Mouse (Mus musculus) thymus, postnatal 4 days (tissue): ENCODE data around the gene Krt83.
A peak's percentile ranks its signal among the peaks of the same experiment; 100 is the strongest.
"Not testable (repeated sequence)": the region's sequence is repeated elsewhere in the genome, so short reads cannot be mapped to it uniquely, and the experiment has no call there.

ENCODE experiments used
- DNase-seq: peaks from one replicate; pipeline ENCODE4 v3.0.0; 2021

Krt83 gene

DNA sequence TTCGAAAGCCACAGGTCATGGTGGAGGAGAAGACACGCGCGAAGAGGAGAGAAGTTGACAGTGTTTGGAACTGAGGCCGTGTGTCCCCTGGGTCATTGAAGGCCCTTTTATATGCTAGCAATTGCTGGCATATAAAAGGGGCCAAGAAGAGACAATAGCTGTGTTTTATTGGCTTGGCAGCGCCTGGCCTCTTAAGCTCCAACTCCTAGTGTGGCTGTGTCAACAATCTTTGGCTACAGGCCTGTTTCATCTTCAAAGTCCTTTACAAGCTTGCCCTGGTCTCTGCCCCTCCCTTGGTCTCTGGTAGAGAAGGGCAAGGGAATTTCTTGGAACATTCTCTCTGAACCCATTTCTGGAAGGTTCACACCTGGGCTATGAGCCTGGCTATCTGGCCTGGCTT, at the start of gene Krt83:
TSS of gene Krt83 (minus strand) at position 82 of the 400 bp plus-strand sequence.
- no peak for DNase-seq

DNA sequence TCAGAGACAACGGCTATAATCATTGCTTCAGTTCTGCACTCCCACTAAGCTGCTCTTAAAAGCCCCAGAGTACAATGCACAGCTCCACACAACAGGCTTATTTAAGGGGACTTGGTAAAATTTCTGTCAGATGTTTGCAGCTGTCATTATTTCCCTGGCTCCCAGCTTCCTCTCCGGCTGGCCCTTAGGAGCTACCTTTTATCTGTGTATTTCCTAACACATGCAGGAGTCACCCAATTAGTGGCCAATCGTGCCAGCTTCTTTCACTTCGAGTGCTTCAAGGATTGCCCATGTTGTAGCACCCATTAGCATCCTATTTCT, 47.2 kb upstream of the Krt83 start:
- no peak for DNase-seq

DNA sequence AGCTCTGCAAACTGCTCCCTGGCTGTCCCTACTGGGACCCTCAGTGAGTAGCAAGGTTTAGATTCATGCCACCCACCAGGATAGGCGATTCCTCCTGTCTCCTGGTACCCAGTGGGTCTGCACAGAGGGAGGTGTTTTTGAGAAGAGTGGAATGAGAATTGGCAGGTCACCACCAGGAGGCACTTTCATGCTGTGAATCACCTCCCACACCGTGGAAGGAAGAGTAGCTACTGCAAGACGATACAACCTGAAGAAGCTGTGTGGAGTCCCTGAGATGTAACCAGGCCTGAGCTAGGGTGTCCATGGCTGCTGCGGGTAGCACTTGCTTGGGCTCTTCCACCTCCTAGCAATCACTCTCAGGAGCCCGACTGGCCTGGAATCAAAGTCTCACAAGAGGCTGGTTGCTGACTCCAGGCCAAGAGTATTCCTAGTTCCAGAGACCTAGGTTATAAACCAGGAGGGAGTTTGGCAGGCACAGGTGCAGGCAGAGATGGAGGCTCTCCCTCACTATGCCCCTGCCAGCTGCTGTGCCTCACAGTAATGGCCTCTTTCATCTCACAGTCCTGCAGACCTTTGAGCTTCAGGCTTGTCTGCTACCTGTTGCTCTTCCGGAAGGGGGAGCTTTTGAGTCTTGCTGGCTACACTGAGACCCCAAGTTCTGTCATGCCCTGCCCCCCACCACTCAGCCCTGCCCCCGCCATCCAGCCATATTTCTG, 46.7 kb upstream of the Krt83 start:
- peak; percentile 17 for DNase-seq

DNA sequence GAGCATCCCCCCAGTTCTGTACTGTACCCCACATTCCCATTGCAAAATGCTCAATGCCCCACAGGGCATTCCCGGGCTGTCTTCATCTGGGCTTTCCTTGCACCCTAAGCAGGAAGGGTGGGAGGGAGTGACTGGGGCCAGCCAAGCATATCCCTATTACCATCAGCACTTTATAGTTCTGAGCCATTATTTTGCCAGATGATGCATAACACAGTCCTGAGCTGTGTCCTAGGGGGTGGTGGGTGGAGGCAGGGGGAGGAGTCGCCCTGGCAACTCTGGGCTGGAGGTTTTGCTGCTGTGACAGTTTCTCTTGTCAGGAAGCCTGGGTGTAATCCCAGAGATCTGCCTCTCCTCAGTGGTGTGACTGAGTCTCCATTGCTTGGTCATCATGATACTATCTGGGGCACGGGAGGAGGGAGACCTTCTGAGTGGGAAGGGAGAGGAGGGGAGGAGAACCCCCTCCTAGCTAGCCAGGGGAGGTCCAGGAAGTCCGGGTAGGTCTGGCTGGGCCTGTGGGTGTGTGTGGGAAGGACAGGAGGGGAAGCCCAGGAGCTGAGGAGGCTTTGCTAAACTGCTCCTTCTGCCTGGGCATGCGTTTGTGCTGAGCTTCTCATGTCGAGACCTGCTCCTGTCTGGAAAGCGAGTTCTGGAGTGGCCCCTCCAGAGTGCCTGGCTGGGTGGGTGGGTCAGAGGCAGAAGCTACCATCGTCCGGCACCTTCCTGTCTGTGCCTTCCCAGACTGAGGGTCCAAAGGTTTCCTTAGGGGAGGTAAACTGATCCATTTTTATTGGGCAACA, 44.9 kb upstream of the Krt83 start:
- no peak for DNase-seq

DNA sequence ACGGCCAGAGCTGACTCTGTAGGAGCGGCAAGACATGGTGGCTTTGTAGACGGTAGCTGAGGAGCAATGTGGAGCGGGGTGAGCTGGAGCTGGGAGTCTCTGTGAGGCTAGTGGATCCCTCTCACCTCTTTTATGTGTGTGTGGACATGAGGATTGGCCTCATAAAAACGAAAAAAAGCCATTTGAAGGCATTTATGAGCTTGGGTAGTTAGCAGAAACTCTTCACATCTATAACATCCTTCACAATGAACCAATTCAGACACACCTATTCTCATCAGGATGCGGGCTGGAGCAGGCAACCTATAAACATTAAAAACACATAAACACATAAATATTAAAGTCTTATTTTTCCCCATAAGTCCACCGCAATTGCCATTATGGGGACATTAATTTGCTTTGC, 41.4 kb upstream of the Krt83 start, which contains the start of gene Krt84:
TSS of gene Krt84 (minus strand) at position 101 of the 400 bp plus-strand sequence.
- no peak for DNase-seq

DNA sequence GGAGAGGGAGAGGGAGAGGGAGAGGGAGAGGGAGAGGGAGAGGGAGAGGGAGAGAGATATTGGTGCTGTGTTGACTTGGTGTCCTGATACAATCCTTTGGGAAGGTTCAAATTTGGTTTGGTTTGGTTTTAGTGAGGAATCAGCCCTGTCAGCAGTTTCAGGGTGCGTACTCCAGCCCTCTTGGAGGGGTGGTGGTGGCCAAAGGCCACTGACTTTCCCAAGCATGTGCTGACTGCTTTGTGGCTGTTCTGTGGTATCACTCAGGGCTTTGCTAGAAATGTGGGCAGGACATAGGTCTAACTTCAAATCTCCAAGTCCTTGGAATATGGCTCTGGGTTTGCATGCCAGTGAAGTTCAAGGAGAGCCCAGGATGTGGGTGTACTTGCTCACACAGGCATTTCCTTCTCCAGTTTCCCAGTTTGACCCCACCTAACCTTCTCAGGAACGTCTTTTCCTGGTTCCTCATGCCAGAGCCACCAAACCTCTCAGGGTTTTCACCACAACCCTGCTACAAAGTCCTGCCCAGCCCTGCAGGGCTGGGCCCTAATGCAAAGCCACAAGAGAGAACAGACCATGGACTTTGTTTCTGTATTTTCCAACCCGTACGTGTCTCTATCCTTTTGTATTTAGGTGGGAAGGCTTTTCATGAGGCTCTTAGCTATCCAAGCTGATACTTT, 31.4 kb upstream of the Krt83 start:
- DNase-seq = no peak

DNA sequence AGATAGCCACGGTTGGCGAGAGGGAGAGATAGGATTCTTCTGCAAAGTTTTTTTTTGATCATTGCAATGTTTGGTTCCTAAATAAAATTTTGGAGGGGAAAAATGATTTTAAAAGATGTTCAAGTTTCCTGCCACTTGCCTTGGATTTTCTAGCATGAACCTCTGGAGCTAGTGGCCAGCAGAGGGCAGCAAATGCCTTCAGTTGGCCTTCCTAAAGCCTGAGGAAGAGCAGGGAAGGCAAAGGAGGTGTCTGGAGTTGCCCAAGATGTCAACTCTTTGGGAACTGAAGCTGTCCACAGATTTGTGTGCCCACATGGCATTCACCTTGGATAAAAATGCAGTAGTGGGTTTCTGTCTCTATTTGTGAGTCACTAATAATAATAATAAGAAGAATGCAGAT, 28.5 kb upstream of the Krt83 start:
- peak; percentile 77 for DNase-seq

DNA sequence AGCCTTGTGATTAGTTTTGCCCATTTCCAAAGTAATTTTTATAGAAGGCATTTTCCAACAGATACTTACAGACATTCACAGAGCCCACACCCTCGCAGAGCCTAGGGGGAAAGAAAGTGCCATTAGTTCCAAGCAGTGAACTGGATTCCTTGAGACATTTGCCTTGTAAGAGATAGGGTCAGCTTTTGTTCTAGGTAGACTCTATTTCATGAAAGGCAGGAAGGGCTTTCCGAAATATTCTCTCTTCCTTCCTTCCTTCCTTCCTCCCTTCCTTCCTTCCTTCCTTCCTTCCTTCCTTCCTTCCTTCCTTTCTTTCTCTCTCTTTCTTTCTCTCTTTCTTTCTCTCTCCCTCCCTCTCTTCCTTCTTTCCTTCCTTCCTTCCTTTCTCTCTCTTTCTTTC, 25.8 kb upstream of the Krt83 start, which contains the start of gene Gm49425:
TSS of gene Gm49425 (minus strand) at position 101 of the 400 bp plus-strand sequence.
- not testable (repeated sequence) for DNase-seq

DNA sequence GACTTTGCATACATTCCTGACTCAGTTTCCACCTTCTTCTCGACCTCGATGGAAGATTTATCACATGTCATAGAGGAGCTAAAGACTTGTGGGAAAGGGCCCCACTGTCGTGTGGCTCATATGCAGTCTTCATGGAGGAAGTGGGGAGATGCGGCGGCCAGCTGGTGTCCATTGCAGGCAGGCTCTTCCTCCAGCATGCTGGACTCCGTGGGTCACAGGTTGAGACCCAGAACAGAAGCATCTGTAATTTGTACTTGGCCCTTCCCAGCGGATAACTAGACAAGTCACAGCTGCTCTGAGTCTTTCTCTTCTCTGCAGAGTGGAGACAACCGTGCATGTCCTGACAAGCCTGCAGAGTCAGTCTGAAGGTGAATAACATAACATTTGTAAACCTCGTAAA, 16.9 kb upstream of the Krt83 start:
- no peak for DNase-seq

DNA sequence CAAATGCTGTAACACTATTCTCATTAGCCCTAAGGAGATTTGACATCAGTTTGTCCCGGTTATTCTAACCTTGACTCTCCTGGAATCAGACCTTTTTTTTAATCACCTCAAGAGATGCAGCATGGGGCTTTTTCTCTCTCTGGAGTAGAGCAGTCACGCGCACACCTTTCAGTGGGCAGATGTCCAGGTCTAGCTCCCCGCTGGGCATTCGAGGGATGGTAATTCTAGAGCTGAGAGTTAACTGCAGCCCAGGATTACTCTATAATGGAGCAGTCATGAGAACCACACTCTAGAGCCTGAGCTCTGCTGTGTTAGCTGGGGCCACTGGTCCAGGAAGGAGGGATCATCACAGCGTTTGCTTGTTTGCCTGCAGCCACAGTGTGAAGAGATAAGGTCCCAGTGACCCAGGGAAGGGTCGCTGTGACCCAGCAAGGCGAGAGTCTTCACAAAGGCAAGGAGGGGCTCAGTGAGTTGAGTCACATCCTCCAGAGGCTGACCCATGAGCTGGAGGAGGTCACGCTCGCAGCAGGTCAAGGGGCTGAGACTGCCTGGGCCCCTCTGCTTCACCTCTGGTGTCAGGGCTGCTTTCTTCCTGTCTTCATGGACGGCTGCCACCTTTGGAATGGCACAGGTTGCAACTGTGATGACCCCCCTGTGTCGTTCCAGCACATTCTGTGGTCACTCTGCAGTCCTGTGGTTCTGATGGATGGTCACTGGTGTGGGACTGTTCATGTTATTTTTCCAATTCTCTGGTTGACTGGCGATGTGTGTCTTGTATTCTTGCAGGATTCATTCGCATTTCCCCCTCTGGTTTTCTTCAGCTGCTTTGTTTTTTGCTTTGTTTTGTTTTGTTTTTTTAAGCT, 15.8 kb upstream of the Krt83 start:
- DNase-seq = no peak

DNA sequence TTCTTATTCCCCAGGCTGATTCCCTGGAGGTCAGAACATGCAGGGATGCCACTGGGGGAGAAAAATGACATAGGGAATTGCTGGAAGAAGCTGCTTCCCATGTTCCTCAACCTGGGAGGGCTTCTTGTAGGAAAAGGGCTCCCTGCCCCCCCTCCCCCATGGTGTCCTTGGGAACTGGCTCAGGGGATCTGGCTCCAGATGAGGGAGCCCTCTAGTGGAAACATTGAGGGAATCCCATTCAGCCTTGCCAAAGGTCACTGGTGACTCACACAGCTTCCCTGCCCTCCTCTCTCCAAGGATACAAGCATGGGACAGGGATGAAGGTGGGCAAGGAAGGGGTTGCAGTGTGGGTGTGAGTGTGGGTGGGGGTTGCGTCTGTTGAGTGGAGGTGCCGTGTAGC, 5.9 kb upstream of the Krt83 start:
- DNase-seq = no peak

DNA sequence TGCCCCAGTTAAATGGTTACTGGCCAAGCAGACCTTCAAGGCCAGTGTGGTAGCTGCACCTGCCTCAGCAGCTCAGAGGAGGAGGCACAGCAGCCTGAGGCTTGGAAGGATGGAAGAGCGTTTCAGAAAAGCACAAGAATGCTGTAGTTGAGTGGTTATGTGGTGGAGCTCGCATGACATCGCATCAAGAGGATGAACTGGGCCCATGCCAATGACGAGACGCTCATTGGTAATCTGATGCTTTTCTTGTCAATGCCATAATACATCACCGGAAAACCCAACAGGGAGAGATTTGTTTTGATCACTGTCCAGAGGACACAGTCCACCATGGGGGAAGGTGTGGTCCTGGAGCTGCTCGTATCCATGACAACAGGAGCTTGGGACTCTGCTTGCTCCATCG, 4.0 kb upstream of the Krt83 start:
- no peak for DNase-seq

DNA sequence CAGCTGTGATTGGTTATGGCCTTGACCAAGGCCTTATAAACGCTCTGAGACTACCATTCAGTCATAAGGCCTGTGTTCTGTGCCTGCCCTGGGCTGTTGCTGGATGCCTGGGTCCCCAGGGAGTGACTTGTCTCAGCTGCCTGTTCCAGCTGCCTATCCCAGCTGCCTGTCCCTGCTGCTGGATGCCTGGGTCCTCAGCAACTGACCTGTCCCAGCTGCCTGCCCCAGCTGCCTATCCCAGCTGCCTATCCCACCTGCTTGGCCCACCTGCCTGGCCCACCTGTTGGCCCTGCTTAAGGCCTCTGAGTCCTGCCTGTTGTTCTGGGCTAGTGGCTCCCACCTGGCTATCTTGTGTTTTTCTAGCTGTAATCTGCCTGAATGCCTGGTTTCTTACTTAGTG, 2.9 kb upstream of the Krt83 start:
- DNase-seq = no peak

DNA sequence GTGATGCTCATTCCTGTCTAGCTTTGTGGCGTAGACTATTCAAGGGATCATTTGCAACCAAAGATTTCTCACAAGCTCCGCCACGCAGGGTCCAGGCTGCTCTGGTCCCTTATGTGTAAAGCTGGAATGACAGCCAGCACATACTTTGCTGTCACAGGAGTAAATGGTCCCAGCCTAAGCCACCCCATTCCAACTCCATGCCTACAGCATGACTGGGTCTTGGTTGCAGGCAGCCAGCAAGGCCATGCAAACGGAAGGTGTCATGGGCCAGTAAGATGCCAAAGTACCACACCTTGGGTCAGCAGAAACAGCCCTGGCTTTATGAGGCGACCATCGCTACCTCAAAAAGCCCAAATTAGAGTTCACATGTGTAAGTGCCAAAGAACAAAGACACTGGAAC, 2.4 kb upstream of the Krt83 start:
- no peak for DNase-seq

DNA sequence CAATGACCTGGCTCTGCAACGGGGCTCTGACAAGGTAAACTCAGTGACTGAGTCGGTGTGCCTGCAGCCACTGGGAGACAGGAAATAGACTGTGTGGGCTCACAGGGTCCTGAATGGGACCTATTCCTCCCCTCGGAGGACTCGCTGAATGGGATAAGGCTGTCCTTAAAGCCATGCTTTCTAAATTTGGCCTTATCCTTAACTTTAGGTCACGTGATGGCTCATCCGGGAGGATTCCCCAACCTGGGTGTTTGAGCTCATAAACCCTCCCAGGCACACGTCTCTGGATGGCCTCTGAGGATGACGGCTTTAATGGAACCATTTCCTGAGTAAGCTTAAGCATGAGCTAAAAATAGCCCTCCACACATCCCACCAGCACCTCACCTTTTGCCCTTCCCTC, 1.4 kb upstream of the Krt83 start:
- no peak for DNase-seq

DNA sequence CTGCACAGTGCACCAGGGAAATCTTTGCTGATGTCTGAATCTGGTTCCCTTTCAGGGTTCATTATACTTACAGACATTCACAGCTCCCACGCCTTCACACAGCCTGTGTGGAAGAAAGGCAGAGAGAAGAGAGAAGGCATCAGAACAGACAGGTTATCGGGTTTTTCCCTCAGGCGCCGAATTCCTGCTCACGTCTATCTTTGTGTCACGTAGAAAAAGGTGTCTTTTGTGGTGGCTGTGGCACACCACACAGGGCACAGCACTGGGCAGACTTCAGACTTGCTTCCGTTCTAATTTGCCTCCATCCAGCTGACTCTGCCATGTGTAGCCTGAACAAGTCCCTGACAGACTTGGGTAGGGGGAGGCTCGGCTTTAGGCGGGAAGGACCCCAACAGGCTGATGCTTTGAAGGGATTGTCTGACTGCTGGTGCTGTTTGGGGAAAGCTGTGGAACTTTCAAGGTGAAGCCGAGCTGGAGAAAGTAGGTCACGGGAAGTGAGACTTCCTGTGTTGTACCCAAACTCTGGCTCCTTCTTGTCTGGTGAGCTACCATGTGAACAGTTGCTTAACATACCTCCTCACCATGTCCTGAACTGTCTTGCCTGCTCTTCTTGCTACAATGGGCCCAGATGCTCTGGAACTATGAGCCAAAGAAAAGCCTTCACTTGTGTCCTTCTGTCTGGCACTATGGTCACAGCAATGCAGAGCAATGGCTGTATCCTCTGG, 5.2 kb downstream of the Krt83 start:
- DNase-seq = peak; percentile 56

DNA sequence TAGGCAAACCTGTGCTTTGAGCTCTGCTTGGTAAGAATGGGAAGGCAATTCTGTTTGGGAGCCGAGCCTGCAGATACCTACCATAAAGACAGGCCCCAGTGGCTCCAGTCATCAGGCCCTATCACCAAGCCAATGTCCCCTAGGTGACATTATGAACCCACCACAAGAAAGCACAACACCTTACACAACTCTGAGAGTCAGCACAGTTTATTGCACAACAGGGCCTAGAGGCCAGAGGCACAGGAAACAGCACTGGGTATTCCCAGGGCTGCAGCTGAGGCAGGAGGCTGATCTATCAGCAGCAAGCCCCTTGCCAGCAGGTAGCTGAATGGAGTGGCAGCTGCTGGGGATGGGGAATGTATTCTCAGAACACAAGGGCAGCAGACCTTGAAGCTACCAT, 6.4 kb downstream of the Krt83 start:
- DNase-seq = no peak

DNA sequence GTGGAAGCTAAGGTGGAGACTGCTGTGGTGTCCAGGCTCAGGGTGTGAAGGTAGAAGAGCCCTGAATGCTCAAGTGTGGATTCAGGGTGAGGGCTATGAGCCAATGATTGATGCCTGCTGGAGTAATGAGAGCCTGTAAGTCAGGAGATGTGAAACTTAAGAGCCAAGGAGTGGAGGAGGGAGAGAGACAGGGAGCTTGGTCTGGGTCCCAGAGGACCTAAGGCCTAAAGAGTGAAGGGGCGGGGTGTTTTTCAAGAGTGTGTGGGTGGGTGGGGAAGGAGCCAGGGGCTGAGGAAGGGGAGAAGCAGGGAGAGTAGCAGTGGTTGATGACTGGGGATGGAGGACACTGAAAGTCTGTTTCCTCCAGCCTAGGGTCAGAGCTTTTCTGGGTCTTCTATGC, 7.7 kb downstream of the Krt83 start:
- DNase-seq = no peak

DNA sequence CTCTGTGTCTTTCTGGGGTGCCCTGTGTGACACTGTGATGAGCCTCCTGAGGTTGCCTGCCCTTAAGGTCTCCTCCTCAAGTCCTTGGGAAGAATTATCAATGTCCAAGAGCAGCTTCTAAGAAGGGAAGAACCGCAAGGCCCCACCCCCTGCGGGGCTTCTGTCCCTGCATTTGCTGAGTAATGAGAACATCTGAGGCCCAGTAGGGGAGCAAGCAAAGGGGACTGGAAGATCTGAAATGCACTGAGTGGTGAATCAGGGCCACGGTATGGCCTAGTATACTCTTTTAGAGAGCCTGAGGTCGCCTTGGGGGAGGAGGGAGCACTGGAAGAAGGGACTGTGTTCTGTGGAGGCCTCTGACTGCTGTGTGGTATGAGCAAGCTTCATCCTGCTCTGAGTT, 9.3 kb downstream of the Krt83 start:
- DNase-seq = no peak

DNA sequence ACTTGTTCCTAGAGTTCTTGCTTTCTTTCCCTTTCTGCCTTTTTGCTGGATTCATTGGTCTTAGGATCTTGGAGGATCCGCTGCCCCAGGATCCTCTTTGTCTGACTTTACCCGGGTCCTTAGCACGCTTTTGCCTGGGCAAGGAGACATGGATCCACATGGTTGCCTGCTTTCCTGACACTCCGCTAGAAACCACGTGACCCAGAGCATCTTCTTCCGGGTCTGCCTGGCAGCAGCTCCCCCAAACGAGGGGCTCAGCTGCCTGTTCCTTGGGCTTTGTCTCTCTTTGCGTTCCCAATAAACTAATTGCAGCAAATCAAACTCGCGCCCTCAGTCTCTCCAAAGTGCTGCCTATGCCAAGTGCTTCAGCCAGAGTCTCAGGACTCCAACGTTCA, 11.6 kb downstream of the Krt83 start:
- peak; percentile 38 for DNase-seq

DNA sequence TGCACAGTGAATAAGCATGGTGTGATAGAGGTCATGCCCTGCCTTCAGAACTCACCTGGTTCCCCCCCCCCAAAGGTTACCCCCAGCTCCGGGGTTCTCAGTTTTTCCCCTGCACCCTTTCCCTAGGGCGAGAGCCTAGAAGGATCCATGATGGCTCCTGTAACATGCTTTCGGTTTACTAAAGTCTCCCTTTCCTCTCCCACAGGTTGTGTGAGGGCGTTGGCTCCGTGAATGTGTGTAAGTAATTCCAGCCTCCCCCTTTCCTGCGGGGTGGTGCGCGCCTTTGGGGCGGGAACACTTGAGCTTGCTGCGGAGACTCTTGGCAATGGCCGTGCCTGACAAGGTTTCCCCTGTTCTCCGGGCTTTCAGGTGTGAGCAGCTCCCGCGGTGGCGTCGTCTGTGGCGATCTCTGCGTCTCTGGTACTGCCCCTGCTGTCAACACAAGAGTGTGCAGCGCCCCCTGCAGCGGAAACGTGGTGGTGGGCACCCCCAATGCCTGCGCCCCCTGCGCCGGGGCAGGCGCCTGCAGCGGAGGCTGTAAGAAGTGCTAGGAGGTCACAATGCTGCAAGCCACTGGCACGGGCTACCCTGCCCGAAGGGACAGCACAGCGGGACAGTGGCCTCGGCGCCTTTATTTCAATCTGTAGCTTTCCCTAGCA, 12.2 kb downstream of the Krt83 start:
- peak; percentile 93 for DNase-seq
